Mouse (Mus musculus) heart, adult 18-20 months (tissue): ENCODE measurements around the gene Mettl22. TPM values are rescaled to one million over a fixed set of nuclear protein-coding genes. Genes with fewer than 3 reads are reported as not detected.

Experiments
- DNase-seq, 2 experiments: peaks; one replicate each; pipeline ENCODE4 v3.0.0; 2021 to 2022; ENCODE audit warnings: mixed read lengths in 1 of 2
- total RNA-seq, 2 experiments: library from RNA; stranded (reverse); gene quantifications; 2 replicates each; pipeline ENCODE4 v1.2.3; 2021

The Mettl22 gene
- total RNA-seq, 2 experiments from 2014 or later, result 33.3 to 36.9 TPM

GRCm38 (mm10) chr16:8509894-8510293, 39.3 kb downstream of the Mettl22 start:
- no peak for DNase-seq

DNA sequence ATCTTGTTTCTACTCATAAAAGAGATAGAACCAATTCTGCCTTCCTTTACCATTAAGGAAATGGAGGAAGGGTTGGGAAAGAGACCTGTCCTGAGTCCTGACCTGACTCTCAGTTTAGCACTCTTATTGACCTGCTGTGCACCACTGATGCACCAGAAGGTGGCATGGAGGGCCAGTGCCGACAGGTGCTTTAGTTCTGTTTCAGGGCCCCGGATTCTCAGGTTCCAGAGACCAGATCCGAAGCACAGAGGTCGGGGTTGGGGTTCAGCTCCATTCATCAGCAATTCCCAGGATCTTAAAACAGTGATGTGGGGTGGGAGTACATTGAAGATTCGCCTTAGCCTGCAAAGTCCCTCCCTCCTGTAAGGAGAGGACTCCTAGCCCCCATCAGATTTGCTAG, 42.2 kb downstream of the Mettl22 start:
- DNase-seq, result no peak

DNA sequence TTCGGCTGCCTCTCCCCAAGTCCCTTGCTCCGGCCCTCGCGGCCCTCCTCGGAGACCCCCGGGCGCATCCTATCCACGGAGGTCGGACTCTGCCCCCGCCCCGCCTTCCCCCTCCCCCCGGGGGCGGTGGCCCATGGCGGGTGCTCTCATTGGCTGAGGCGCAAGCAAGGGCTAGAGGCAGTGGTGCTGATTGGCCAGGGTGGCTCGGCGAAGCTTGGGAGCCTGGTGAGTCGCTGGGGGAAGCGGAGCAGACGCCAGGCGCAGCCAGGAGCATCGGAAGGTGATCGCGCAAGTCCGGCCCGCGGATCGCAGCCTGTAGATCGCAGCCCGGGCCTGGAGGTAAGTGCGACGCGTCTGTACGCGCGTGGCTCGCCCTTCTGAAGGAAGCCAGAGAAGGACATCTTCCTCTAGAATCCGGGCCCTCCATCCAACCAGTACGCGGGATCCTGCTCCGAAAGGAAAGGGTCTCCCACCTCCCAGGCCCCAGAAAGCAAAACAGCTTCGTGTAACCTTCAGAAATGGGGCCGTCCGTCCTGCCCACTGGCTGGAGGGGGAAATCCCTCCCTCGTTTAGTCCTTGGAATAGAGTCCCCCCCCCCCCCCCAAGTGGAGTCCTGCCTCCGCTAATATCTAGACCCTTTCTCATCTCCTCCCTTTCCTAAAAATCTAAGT, 42.8 kb downstream of the Mettl22 start, which contains the start of gene Abat:
Abat (plus strand) TSS at position 194 of the 671 bp plus-strand sequence.
- DNase-seq, result peak; percentile 92 to 96

- peak; percentile 40 to 42 for DNase-seq
Measured at GRCm38 (mm10) chr16:8514180-8514579, 43.6 kb downstream of the Mettl22 start.

GRCm38 (mm10) chr16:8520525-8520924, 49.9 kb downstream of the Mettl22 start:
- DNase-seq, result no peak

- DNase-seq, result no peak
Measured at GRCm38 (mm10) chr16:8521322-8521721, 50.7 kb downstream of the Mettl22 start.

- DNase-seq, result peak; percentile 16 to 19
Measured at GRCm38 (mm10) chr16:8523480-8524144, 53.0 kb downstream of the Mettl22 start.

GRCm38 (mm10) chr16:8524163-8524847, 53.7 kb downstream of the Mettl22 start:
- no peak for DNase-seq

- DNase-seq, result no peak
Measured at GRCm38 (mm10) chr16:8525293-8525692, 54.7 kb downstream of the Mettl22 start.

DNA sequence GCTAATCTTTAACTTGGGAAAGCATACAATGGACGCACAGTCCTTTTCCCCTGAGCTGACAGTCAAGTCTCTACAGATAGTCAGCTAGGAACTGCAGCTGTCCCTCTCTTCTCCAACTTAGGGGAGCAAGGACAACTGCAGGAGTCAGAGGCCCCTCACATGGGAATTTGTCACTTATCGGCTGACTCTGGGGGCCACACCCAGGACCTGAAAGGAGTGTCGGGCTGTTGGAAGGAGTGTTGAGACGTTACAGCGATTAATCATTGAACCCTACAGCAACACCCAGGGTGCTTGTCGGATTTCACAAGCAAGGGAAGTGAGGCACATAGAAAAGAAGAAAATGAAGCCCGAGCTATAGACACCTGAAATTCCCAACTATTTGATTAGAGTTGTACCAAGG, 55.3 kb downstream of the Mettl22 start:
- no peak for DNase-seq

DNA sequence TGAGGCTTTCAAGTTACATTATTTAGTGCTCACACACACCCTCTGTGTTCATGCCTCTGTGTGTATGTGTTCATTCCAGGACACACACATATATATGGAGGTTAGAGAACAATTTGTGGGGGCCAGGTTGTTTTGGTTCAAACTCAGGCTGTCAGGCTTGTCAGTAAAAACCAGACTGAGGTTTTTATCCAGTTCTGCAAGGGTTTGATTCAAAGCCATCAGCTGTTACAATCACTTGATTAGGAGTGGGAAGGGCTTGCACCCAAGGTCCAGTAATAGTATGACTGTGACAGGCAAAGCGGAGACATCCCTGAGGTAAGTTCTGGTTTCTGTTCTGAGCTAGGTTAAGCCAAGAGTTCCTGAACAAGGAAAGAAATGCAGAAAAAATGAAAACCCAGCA, 58.8 kb downstream of the Mettl22 start:
- no peak for DNase-seq

- DNase-seq, result no peak
Measured at GRCm38 (mm10) chr16:8530018-8530417, 59.4 kb downstream of the Mettl22 start.

DNA sequence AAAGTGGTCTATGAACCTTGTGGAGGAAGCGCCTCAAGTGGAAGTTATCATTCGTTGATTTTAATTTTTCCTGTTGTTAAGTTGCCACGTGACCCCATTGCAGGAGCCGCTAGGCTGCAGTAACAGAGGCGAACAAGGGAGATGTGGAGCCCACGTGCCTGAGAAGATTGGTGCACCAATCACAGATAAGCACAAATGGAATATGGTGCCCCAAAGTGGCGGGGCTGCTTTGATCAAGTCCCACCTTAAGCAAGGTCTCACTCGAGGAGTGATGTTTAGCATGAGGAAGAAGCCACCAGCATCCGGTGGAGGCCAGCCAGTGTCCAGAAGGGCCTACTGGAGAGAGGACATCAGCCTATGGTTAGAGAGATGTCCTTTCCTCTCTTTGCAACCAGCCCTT, 61.9 kb downstream of the Mettl22 start:
- DNase-seq, result no peak

- DNase-seq, result no peak
Measured at GRCm38 (mm10) chr16:8532894-8533293, 62.3 kb downstream of the Mettl22 start.

DNA sequence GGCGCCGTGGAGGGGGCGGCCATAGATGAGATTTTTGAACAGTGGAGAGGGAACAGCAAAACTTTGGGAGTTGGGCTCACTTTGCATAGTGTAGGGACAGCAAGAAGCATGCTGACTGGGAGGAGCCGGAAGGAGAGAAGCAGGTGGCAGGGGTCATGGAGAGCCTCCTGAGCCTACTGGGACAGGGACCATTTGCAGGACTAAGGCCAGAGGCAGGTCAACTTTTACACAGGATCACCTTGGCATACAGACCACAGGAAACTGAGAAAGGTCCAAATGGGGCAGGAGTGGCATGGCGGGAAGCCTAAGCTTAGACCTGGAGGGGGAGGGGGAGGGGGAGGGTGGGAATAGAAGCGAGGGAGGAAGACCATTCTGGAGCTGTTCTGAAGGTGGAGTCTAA, 62.9 kb downstream of the Mettl22 start:
- DNase-seq, result no peak

GRCm38 (mm10) chr16:8534466-8535200, 64.0 kb downstream of the Mettl22 start:
- no peak for DNase-seq

- peak; percentile 47 to 52 for DNase-seq
Measured at GRCm38 (mm10) chr16:8535411-8535810, 64.8 kb downstream of the Mettl22 start.

DNA sequence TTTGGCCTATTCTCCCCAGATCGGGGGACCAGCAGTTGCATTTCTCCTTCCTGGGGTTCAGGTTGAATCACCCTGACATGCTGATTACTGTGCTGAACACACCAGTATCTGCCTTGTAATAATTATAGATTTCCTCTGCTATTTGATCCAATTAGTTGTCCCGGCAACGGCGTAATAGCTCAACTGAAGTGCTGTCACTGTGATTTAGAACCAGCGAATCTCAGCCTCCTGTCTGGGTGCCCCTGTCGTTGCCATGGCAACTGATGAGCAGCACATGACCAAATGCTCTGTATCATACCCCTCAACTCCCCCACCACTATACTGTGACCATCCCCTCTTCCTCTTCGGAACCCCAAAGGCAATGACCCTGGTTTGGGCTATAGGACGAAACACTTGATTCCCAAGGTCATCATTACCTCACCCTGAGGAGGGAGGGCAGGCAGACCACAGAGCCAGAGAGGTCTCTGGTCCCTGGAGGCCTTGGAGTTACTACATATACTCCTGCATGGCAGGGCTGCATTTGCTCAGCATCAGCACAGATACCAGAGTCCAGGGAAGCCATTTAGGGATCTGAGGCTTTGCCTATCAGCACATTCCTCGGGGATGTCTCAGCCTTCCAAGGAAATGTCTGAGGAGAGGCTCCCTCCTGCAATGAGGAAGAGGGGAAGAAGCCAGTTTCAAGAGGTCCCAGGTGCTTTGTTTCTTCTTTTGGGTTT, 68.7 kb downstream of the Mettl22 start:
- DNase-seq, result no peak
